In genomic region chr7:58310096-58310495, GRCm38 (mm10) we compare ENCODE assay signal across 26 mouse cellular contexts.
DNase-seq lines count a peak whose midpoint lies in the region; ATAC-seq lines count a peak whose summit lies in the region.
"Had no signal": no experiment of that assay in that cellular context is flagged by ENCODE, and none has a peak within 500 bp of the region (broad histone marks: within the 10 kb centered on the region; RNA-seq: fewer than 3 reads in every experiment).

No protein-coding gene starts in this region.

- peak; percentile 67; the same call in 1 of the 2 replicates for ATAC-seq in midbrain, embryonic 11.5 days (ENCODE audit: low FRiP score)
- ATAC-seq: activated CD4-positive, CD25-positive, alpha-beta regulatory T cell, adult 4 months; intestine, embryonic 16.5 days; liver, postnatal 0 days; lung, postnatal 0 days had no signal

- no peak overlapping the region for H3K9ac ChIP-seq in midbrain, embryonic 11.5 days (ENCODE audit: low read length)
- H3K9ac ChIP-seq: hindbrain, embryonic 15.5 days; liver, postnatal 0 days; midbrain, embryonic 12.5 days had no signal

- H3K4me1 ChIP-seq in midbrain, embryonic 11.5 days (ENCODE audit: control insufficient read depth, insufficient read depth, low read length): no peaks in the 10 kb centered on the region
- no peaks in the 10 kb centered on the region; the same call in 1 of the 2 replicates for H3K4me1 ChIP-seq in midbrain, embryonic 10.5 days
- H3K4me1 ChIP-seq: embryonic facial prominence, embryonic 10.5 days; hindbrain, embryonic 15.5 days; midbrain, embryonic 12.5 days had no signal

- no peaks in the 10 kb centered on the region for H3K9me3 ChIP-seq in midbrain, embryonic 11.5 days (ENCODE audit: control insufficient read depth, low read length)
- no peaks in the 10 kb centered on the region for H3K9me3 ChIP-seq in midbrain, embryonic 10.5 days (replicated peaks)
- H3K9me3 ChIP-seq: embryonic facial prominence, embryonic 10.5 days; hindbrain, embryonic 15.5 days; midbrain, embryonic 12.5 days had no signal

- no peaks in the 10 kb centered on the region for H3K27me3 ChIP-seq in midbrain, embryonic 11.5 days (ENCODE audit: control insufficient read depth, insufficient read depth, low read length)
- H3K27me3 ChIP-seq in midbrain, embryonic 10.5 days (ENCODE audit: low read depth, poor library complexity, severe bottlenecking): no peaks in the 10 kb centered on the region
- H3K27me3 ChIP-seq: hindbrain, embryonic 15.5 days; midbrain, embryonic 12.5 days had no signal

- H3K4me3 ChIP-seq in midbrain, embryonic 11.5 days (ENCODE audit: low read depth, low read length): no peak overlapping the region
- no peak overlapping the region for H3K4me3 ChIP-seq in midbrain, embryonic 10.5 days
- H3K4me3 ChIP-seq: embryonic facial prominence, embryonic 10.5 days; hindbrain, embryonic 15.5 days; midbrain, embryonic 12.5 days had no signal

- 62% methylated on average over 2 of the region's 2 CpGs for WGBS in midbrain, embryonic 11.5 days
- WGBS in midbrain, embryonic 10.5 days: 82% methylated on average over 2 of the region's 2 CpGs

- H3K4me2 ChIP-seq in midbrain, embryonic 11.5 days: no peak overlapping the region
- H3K4me2 ChIP-seq: heart, embryonic 11.5 days; hindbrain, embryonic 15.5 days; midbrain, embryonic 12.5 days had no signal

- H3K36me3 ChIP-seq in midbrain, embryonic 11.5 days (ENCODE audit: control insufficient read depth, insufficient read depth, low read length): no peaks in the 10 kb centered on the region
- no peaks in the 10 kb centered on the region for H3K36me3 ChIP-seq in midbrain, embryonic 10.5 days
- H3K36me3 ChIP-seq: embryonic facial prominence, embryonic 10.5 days; hindbrain, embryonic 15.5 days; midbrain, embryonic 12.5 days had no signal

- DNase-seq in embryo, embryonic 10 days (ENCODE audit: low spot score): peak; percentile 4
- no peak for DNase-seq in embryo, embryonic 9.5 days (ENCODE audit: extremely low spot score)
- peak; percentile 8 for DNase-seq in layer of hippocampus, adult 11-12 months (ENCODE audit: low spot score)
- no peak for DNase-seq in layer of hippocampus, postnatal 25 days (ENCODE audit: extremely low spot score in 1 of 2, low spot score in 1 of 2)
- DNase-seq in midbrain, embryonic 11.5 days (ENCODE audit: low spot score, missing footprints): no peak
- no peak for DNase-seq in midbrain, embryonic 10.5 days (ENCODE audit: low spot score)
- DNase-seq in kidney, postnatal 25 days: no peak
- DNase-seq in spleen, postnatal 4 days (ENCODE audit: low spot score in 2 of 2): no peak
- DNase-seq: adrenal gland, adult 8-10 months; cerebellum, adult 2 months; cerebellum, postnatal 25 days; gastrocnemius, postnatal 14 days; heart, adult 11 months; kidney, adult 9 months; kidney, postnatal 14 days; liver, postnatal 0 days; right cerebral cortex, adult 18-20 months; right cerebral cortex, postnatal 4 days; thymus, adult 2 months had no signal

- H3K27ac ChIP-seq in midbrain, embryonic 11.5 days (ENCODE audit: low read depth, low read length): no peak overlapping the region
- no peak overlapping the region for H3K27ac ChIP-seq in midbrain, embryonic 10.5 days (replicated peaks)
- H3K27ac ChIP-seq: embryonic facial prominence, embryonic 10.5 days; hindbrain, embryonic 15.5 days; midbrain, embryonic 12.5 days had no signal

Comparison
In these comparisons a context has a peak if more than half of its experiments do, and no peak if none do; other contexts are left out.
1. DNase-seq: peak in embryo, embryonic 10 days (single experiment) and layer of hippocampus, adult 11-12 months (single experiment); none in embryo, embryonic 9.5 days (single experiment), layer of hippocampus, postnatal 25 days (0 of 2), midbrain, embryonic 11.5 days (single experiment), midbrain, embryonic 10.5 days (single experiment), kidney, postnatal 25 days (0 of 2) and spleen, postnatal 4 days (0 of 2).